Comparison of ENCODE assay signal across 26 mouse cellular contexts in the genomic region with DNA sequence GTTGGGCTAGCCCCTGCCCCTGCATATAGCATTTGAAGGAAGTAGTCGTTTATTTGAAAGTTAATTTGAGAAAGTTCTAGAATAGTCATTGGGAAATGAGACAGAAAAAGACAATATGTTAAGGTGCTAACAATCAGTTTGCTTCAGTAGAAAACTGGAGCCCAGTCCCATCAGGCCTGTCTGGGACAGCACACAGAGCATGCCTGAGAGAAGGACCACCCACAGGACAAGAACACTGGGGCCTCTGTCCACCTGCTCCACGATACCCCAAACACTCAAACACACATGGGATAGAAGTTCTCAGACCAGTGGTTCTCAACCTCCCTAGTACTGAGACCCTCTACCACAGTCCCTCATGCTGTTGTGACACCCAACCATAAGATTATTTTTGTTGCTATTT.
"Had no signal": no experiment of that assay in that cellular context is flagged by ENCODE, and none has a peak within 500 bp of the region (broad histone marks: within the 10 kb centered on the region; RNA-seq: fewer than 3 reads in every experiment).

No protein-coding gene starts in this region.

- H3K4me1 ChIP-seq: liver, embryonic 13.5 days had no signal

- ATAC-seq: hindbrain, postnatal 0 days; intestine, embryonic 16.5 days had no signal

- H3K4me3 ChIP-seq: gastrocnemius, adult 2 months; heart, adult 2 months; heart, embryonic 13.5 days; heart, embryonic 15.5 days; hindbrain, embryonic 13.5 days; hindbrain, embryonic 15.5 days; kidney, embryonic 15.5 days; limb, embryonic 12.5 days; liver, embryonic 13.5 days had no signal

- H3K36me3 ChIP-seq: heart, embryonic 13.5 days; heart, embryonic 15.5 days; hindbrain, embryonic 13.5 days; hindbrain, embryonic 15.5 days; kidney, embryonic 15.5 days; limb, embryonic 12.5 days; liver, embryonic 13.5 days had no signal

- H3K9me3 ChIP-seq: heart, embryonic 15.5 days; hindbrain, embryonic 13.5 days; hindbrain, embryonic 15.5 days; kidney, embryonic 15.5 days; limb, embryonic 12.5 days; liver, embryonic 13.5 days had no signal

- DNase-seq: gastrocnemius, adult 2 months; gastrocnemius, postnatal 10 days; gastrocnemius, postnatal 25 days; heart, adult 11 months; heart, adult 2 months; heart, postnatal 14 days; heart, postnatal 36 days; kidney, adult 11 months; kidney, adult 2 months; kidney, adult 9 months; kidney, postnatal 14 days; kidney, postnatal 36 days; layer of hippocampus, adult 9-11 months; layer of hippocampus, postnatal 36 days; left cerebral cortex, postnatal 4 days; liver; liver, embryonic 13.5 days had no signal

- H3K27ac ChIP-seq: gastrocnemius, adult 2 months; heart, adult 2 months; hindbrain, embryonic 15.5 days; hindbrain, postnatal 0 days; kidney, embryonic 15.5 days; kidney, postnatal 0 days; liver, embryonic 13.5 days had no signal

- H3K27me3 ChIP-seq: heart, embryonic 13.5 days; heart, embryonic 15.5 days; liver, embryonic 13.5 days had no signal
